Mouse (Mus musculus) kidney, embryonic 14.5 days (tissue): ENCODE measurements at regions not wholly inside any gene's neighbourhood (a gene's known extent, or its start where the extent isn't known, plus 50 kb on each side); places are given as distances from the start of the nearest gene placed in this dataset.

Experiments
- ATAC-seq: fragments of 200-750 bp; cut with Nextera tagmentation; 2 replicates; pipeline ENCODE4 v1.8.0; 2017; ENCODE audit warnings: moderate number of reproducible peaks, mild to moderate bottlenecking, moderate TSS enrichment, moderate library complexity; ENCODE audit not compliant: low FRiP score, low TSS enrichment
- H3K27ac ChIP-seq: fragments of 300-500 bp; sonication (generic); 2 replicates; pipeline ENCODE4 v1.5.1; 2014; ENCODE audit warnings: low read depth, mild to moderate bottlenecking, low read length, moderate library complexity, mixed read lengths
- H3K27me3 ChIP-seq: fragments of 300-500 bp; sonication (generic); 2 replicates; pipeline ENCODE4 v1.6.1; 2014; ENCODE audit warnings: mild to moderate bottlenecking, low read length; ENCODE audit not compliant: control insufficient read depth, insufficient read depth
- H3K36me3 ChIP-seq: fragments of 300-500 bp; sonication (generic); 2 replicates; pipeline ENCODE4 v1.6.1; 2014; ENCODE audit warnings: low read length, mixed read lengths; ENCODE audit not compliant: control insufficient read depth, insufficient read depth
- H3K4me1 ChIP-seq: fragments of 300-500 bp; sonication (generic); 2 replicates; pipeline ENCODE4 v1.6.1; 2014; ENCODE audit warnings: low read length, mixed read lengths; ENCODE audit not compliant: control insufficient read depth, insufficient read depth
- H3K4me2 ChIP-seq: fragments of 300-500 bp; sonication (generic); replicated peaks from 2 replicates; pipeline ENCODE4 v1.6.1; 2014; ENCODE audit warnings: low read depth, mild to moderate bottlenecking, low read length
- H3K4me3 ChIP-seq: fragments of 300-500 bp; sonication (generic); 2 replicates; pipeline ENCODE4 v1.5.1; 2014; ENCODE audit warnings: mild to moderate bottlenecking, low read length
- H3K9ac ChIP-seq: fragments of 300-500 bp; sonication (generic); 2 replicates; pipeline ENCODE4 v1.6.1; 2014; ENCODE audit warnings: low read depth, mild to moderate bottlenecking, low read length, moderate library complexity
- H3K9me3 ChIP-seq: fragments of 300-500 bp; sonication (generic); 2 replicates; pipeline ENCODE4 v1.6.1; 2016; ENCODE audit warnings: low read length; ENCODE audit not compliant: control insufficient read depth
- WGBS: fragments of 180-500 bp; shearing (Covaris S2); extraction: QIAGEN DNeasy Blood & Tissue Kit; methylation state at CpG from one replicate; pipeline ENCODE4 v1.1.7; 2014; 5-methylcytosine and 5-hydroxymethylcytosine counted together

DNA sequence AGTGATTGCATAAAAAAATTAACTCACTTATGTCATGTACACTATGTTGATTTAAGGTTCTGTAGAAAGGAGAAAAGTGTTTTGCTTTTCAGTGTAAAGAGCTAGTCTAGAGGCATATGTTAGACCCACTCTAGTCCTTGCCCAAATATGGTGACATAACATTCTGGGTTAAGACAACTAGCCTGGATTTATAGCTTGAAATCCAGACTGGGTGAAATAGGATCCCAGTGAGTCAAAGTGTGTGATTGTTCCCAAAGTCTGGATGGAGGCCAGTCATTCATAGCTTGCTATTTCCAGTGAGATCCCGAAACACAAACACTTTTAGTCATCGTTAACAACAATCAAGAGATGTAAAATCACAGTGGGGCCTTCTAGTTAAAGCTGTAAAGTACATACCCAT is 110.5 kb upstream of the Fn1 start:
- no peak overlapping the region for H3K27ac ChIP-seq

DNA sequence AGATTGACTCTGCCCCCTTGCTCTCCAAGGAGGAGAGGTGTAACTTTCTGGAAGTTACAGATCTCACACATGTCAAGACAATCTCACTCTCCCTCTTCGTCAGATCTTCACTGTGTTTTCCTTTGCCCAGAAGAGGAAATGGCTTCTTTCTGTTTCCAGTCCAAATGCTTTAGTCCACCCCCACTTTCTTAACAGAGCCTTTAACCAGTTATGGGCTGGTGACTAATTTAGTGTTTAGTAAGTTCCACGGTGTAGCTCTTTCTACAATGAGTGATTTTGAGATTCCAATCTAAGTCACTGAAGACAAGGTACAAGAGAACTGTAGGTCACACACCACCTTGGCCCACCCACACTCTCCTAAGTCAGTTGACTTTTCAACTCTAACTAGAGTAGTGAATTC is 107.3 kb upstream of the Fn1 start:
- H3K36me3 ChIP-seq = no peaks in the 10 kb centered on the region
- H3K27me3 ChIP-seq = no peaks in the 10 kb centered on the region
- no peak overlapping the region for H3K4me3 ChIP-seq
- no peaks in the 10 kb centered on the region for H3K9me3 ChIP-seq
- no peak overlapping the region for H3K9ac ChIP-seq
- no peak overlapping the region for H3K4me2 ChIP-seq
- ATAC-seq = no peak
- H3K27ac ChIP-seq = no peak overlapping the region
- 46% methylated on average over 2 of the region's 2 CpGs for WGBS
- H3K4me1 ChIP-seq = no peaks in the 10 kb centered on the region

More for the DNA sequence above, 110.5 kb upstream of the Fn1 start:
- ATAC-seq = peak; percentile 77
- no peaks in the 10 kb centered on the region for H3K36me3 ChIP-seq
- H3K9me3 ChIP-seq = no peaks in the 10 kb centered on the region
- no peaks in the 10 kb centered on the region for H3K4me1 ChIP-seq
- no peak overlapping the region for H3K4me3 ChIP-seq
- no peaks in the 10 kb centered on the region for H3K27me3 ChIP-seq
- no peak overlapping the region for H3K9ac ChIP-seq
- 21% methylated on average over 2 of the region's 2 CpGs for WGBS
- no peak overlapping the region for H3K4me2 ChIP-seq

DNA sequence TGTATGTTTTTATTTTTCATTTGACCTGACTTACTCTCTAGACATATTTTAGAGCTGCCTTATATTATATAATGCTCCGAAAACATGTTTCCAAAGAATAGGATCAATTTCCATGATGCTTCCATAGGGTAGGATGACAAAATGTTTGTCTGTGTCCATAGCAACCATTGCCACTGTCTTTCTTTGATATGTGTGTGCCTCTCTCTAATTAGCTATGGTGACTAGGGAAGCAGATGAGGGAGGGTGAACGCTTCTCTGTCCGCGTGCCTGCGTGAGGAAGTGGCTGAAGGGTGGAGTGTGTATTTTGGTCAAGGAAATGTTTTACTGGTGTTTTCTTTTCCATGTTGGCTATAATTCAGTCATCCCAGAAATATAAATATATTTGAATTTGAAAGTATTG is 104.2 kb upstream of the Fn1 start:
- H3K9ac ChIP-seq = no peak overlapping the region
- no peaks in the 10 kb centered on the region for H3K36me3 ChIP-seq
- H3K9me3 ChIP-seq = no peaks in the 10 kb centered on the region; the same call in 1 of the 2 replicates
- H3K4me1 ChIP-seq = no peaks in the 10 kb centered on the region
- ATAC-seq = no peak
- no peak overlapping the region for H3K27ac ChIP-seq
- H3K4me2 ChIP-seq = no peak overlapping the region
- H3K27me3 ChIP-seq = no peaks in the 10 kb centered on the region
- no peak overlapping the region for H3K4me3 ChIP-seq
- WGBS = 67% methylated on average over 5 of the region's 5 CpGs

DNA sequence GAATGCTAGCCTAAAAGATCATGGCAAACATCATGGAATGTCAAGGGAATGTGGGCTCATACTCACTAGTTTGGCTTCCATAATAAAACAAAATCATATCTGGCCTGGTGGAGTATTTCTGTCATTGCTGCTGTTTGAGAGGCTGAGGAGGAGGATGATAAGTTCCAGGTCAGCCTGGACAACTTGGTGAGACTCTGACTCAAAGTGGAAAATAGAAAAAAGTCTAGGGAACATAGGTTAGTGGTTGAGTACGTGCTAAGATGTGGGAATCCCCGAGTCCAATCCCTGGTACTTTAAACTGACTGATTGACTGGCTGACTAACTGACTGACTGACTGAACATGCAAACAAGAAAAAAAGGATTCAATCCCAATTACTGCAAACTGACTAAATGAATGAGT is 103.2 kb upstream of the Fn1 start:
- Histone ChIP-seq H3K27ac (no peak overlapping the region), H3K9ac (no peak overlapping the region), H3K4me3 (no peak overlapping the region), H3K4me1 (no peaks in the 10 kb centered on the region), H3K9me3 (no peaks in the 10 kb centered on the region; the same call in 1 of the 2 replicates), H3K36me3 (no peaks in the 10 kb centered on the region), H3K27me3 (no peaks in the 10 kb centered on the region), H3K4me2 (no peak overlapping the region)
- 87% methylated on average over 2 of the region's 2 CpGs for WGBS
- ATAC-seq = no peak

GRCm38 (mm10) chr1:71755435-71755834 is 102.4 kb upstream of the Fn1 start:
- Histone ChIP-seq H3K27ac (no peak overlapping the region), H3K36me3 (no peaks in the 10 kb centered on the region), H3K9ac (no peak overlapping the region), H3K4me2 (no peak overlapping the region), H3K9me3 (no peaks in the 10 kb centered on the region; the same call in 1 of the 2 replicates), H3K4me1 (no peaks in the 10 kb centered on the region), H3K27me3 (no peaks in the 10 kb centered on the region), H3K4me3 (no peak overlapping the region)
- WGBS = 58% methylated on average over 9 of the region's 9 CpGs
- ATAC-seq = no peak

DNA sequence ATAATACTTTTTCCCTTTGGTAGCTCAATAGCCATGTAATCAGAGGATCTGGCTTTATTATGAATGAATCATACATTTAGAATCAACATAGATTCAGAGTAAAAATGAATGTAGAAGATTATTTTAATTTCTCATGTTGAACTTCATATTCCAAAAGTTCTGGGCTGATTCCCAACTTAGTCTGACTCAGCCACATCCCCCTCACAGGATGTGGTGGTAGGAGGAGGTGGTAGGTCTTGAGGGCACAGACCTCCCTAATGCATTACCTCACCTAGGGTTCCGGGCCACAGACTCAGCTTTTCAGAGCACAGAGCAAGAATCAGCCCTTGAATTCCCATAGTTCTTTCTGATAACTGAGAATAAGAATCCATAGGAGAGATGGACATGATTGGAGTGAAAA is 99.4 kb upstream of the Fn1 start:
- WGBS = 82% methylated on average over 1 of the region's 1 CpGs
- no peaks in the 10 kb centered on the region for H3K27me3 ChIP-seq
- H3K4me1 ChIP-seq = no peaks in the 10 kb centered on the region
- no peak overlapping the region for H3K27ac ChIP-seq
- no peaks in the 10 kb centered on the region for H3K36me3 ChIP-seq
- no peak for ATAC-seq
- H3K9me3 ChIP-seq = no peaks in the 10 kb centered on the region; the same call in 1 of the 2 replicates
- H3K9ac ChIP-seq = no peak overlapping the region
- H3K4me3 ChIP-seq = no peak overlapping the region
- no peak overlapping the region for H3K4me2 ChIP-seq

- Histone ChIP-seq H3K9me3 (no peaks in the 10 kb centered on the region; the same call in 1 of the 2 replicates), H3K4me1 (no peaks in the 10 kb centered on the region), H3K27me3 (no peaks in the 10 kb centered on the region), H3K27ac (no peak overlapping the region), H3K36me3 (no peaks in the 10 kb centered on the region), H3K4me3 (no peak overlapping the region), H3K4me2 (no peak overlapping the region), H3K9ac (no peak overlapping the region)
- 78% methylated on average over 1 of the region's 1 CpGs for WGBS
- ATAC-seq = no peak
Observed at GRCm38 (mm10) chr1:71751601-71752000, 98.6 kb upstream of the Fn1 start.

- Histone ChIP-seq H3K36me3 (no peaks in the 10 kb centered on the region), H3K27ac (no peak overlapping the region), H3K4me1 (0 out of 2 replicates have a peak, but pooled peaks cover 5% of the 10 kb centered on the region), H3K4me3 (no peak overlapping the region), H3K9me3 (no peaks in the 10 kb centered on the region), H3K9ac (no peak overlapping the region), H3K27me3 (no peaks in the 10 kb centered on the region), H3K4me2 (no peak overlapping the region)
- WGBS = 81% methylated on average over 3 of the region's 3 CpGs
- ATAC-seq = no peak
Observed at GRCm38 (mm10) chr1:71735606-71736005, 82.6 kb upstream of the Fn1 start.

- Histone ChIP-seq H3K4me1 (0 out of 2 replicates have a peak, but pooled peaks cover 5% of the 10 kb centered on the region), H3K9me3 (no peaks in the 10 kb centered on the region), H3K9ac (no peak overlapping the region), H3K27ac (no peak overlapping the region), H3K36me3 (no peaks in the 10 kb centered on the region), H3K27me3 (no peaks in the 10 kb centered on the region), H3K4me2 (no peak overlapping the region), H3K4me3 (no peak overlapping the region)
- no peak for ATAC-seq
Observed at GRCm38 (mm10) chr1:71731623-71732022, 78.6 kb upstream of the Fn1 start.
